Mouse (Mus musculus) erythroblast, embryonic 14.5 days (primary cell): ENCODE data around the gene Myog.

Experiments
- GATA1 ChIP-seq: IDR thresholded peaks from 2 replicates; pipeline ENCODE4 v1.6.1; 2012; ENCODE audit warnings: low read length, inconsistent platforms, mixed read lengths
- TAL1 ChIP-seq: IDR thresholded peaks from 3 replicates; pipeline ENCODE4 v1.6.1; 2012; ENCODE audit warnings: low read length, inconsistent platforms, mixed read lengths

GRCm38 (mm10) chr1:134335924-134336810, 46.4 kb downstream of the Myog start:
- TF ChIP-seq GATA1 (no peak), TAL1 (no peak)
